Mouse (Mus musculus): ENCODE measurements around the gene Gsdma.
A peak's percentile ranks its signal among the peaks of the same experiment; 100 is the strongest.

- TF ChIP-seq CTCF (IDR thresholded peaks at IDR 0.05; ENCODE audit: low read depth) (peak; percentile 99), EP300 (IDR thresholded peaks at IDR 0.05; ENCODE audit: low read depth) (no peak)
Measured at GRCm38 (mm10) chr11:98710416-98711045, 46.4 kb downstream of the Gsdma start.

All from liver, postnatal 0 days (tissue).